Mouse (Mus musculus): Measurements from ENCODE around the gene Kifap3. TPM values are rescaled to one million over a fixed set of nuclear protein-coding genes. Genes with fewer than 3 reads are reported as not detected.
A peak's percentile ranks its signal among the peaks of the same experiment; 100 is the strongest.

Kifap3 gene
- polyA plus RNA-seq, 1 experiment from 2014 or later: 2.0 TPM

DNA sequence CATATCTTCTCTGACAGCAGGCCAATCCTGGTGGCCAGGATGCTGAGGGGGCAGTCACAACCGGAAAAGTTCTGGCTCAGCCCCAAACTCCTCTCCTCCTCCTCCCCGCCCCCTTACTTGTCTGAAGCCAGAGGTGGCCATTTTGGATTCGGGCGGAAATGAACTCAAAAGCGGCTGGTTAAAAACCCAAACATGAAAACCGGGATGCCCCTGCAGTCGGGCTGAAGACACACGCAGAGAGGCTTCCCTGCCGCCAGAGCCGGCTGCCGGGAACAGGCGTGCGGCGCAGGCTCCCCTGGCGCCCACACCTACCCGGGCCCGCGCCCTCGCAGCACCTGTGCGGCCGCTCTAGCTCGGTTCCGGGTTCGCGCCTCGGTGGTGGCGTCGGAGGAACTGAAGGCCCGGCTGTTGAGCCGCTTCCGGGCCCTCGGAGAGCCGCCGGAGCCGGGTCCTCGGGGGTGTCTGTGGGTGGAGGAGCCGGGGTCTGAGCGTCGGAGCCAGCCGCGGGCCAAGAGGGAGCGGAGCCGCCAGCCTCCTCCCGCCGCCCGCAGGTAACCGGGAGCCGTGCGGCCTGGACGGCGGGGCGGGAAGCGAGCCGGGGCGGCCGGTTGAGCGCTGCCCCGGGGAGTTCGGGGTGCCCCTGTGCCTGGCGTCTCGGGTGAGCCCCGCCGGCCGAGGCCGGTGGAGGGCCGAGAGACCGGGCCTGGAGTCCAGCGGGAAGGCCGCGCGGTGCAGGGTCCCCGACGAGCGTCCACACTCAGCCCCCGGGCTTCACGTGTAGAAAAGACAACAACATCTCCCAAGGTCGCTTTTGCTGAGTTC lies 150.5 kb downstream of the Kifap3 start:
- Histone ChIP-seq H3K27me3 (ENCODE audit: control insufficient read depth, insufficient read depth, low read depth, low read length) (no peaks in the 10 kb centered on the region), H3K9me3 (replicated peaks; ENCODE audit: control insufficient read depth, low read length) (no peaks in the 10 kb centered on the region), H3K27ac (ENCODE audit: low read length) (peak overlapping the region; percentile 83), H3K4me1 (ENCODE audit: control insufficient read depth, low read depth, low read length) (peaks cover 19% of the 10 kb centered on the region), H3K4me2 (ENCODE audit: low read depth, low read length) (peak overlapping the region; percentile 53), H3K9ac (ENCODE audit: low read depth, low read length) (peak overlapping the region; percentile 95), H3K36me3 (ENCODE audit: control insufficient read depth, insufficient read depth) (peaks cover 7% of the 10 kb centered on the region; the same call in 1 of the 2 replicates), H3K4me3 (ENCODE audit: low read depth, low read length) (peak overlapping the region; percentile 90)
- under 1% methylated on average over 73 of the region's 77 CpGs for WGBS (ENCODE audit: insufficient replicate concordance)
- ATAC-seq (ENCODE audit: low read depth): peak; percentile 90

- Histone ChIP-seq H3K4me1 (ENCODE audit: control insufficient read depth, low read depth, low read length) (peaks cover 19% of the 10 kb centered on the region), H3K4me2 (ENCODE audit: low read depth, low read length) (peak overlapping the region; percentile 53), H3K27ac (ENCODE audit: low read length) (peak overlapping the region; percentile 83), H3K4me3 (ENCODE audit: low read depth, low read length) (peak overlapping the region; percentile 90), H3K36me3 (ENCODE audit: control insufficient read depth, insufficient read depth) (peaks cover 9% of the 10 kb centered on the region; the same call in 1 of the 2 replicates), H3K9ac (ENCODE audit: low read depth, low read length) (peak overlapping the region; percentile 95), H3K27me3 (ENCODE audit: control insufficient read depth, insufficient read depth, low read depth, low read length) (no peaks in the 10 kb centered on the region), H3K9me3 (replicated peaks; ENCODE audit: control insufficient read depth, low read length) (no peaks in the 10 kb centered on the region)
- peak; percentile 9 for ATAC-seq (ENCODE audit: low read depth)
- whole genome bisulfite sequencing (ENCODE audit: insufficient replicate concordance): 1% methylated on average over 12 of the region's 12 CpGs
These were observed 151.0 kb downstream of the Kifap3 start for GRCm38 (mm10) chr1:163930458-163930794.

GRCm38 (mm10) chr1:163931801-163932200 lies 152.4 kb downstream of the Kifap3 start:
- H3K4me3 ChIP-seq (ENCODE audit: low read depth, low read length): no peak overlapping the region
- H3K9ac ChIP-seq (ENCODE audit: low read depth, low read length): no peak overlapping the region
- no peaks in the 10 kb centered on the region for H3K9me3 ChIP-seq (replicated peaks; ENCODE audit: control insufficient read depth, low read length)
- no peak overlapping the region for H3K27ac ChIP-seq (ENCODE audit: low read length)
- 49% methylated on average over 8 of the region's 8 CpGs for WGBS (ENCODE audit: insufficient replicate concordance)
- H3K27me3 ChIP-seq (ENCODE audit: control insufficient read depth, insufficient read depth, low read depth, low read length): no peaks in the 10 kb centered on the region
- H3K4me1 ChIP-seq (ENCODE audit: control insufficient read depth, low read depth, low read length): peaks cover 19% of the 10 kb centered on the region
- peak overlapping the region; percentile 53 for H3K4me2 ChIP-seq (ENCODE audit: low read depth, low read length)
- peaks cover 19% of the 10 kb centered on the region for H3K36me3 ChIP-seq (ENCODE audit: control insufficient read depth, insufficient read depth)
- ATAC-seq (ENCODE audit: low read depth): no peak

- H3K4me1 ChIP-seq (ENCODE audit: control insufficient read depth, low read depth, low read length): peaks cover 15% of the 10 kb centered on the region
- ATAC-seq (ENCODE audit: low read depth): no peak
- H3K27ac ChIP-seq (ENCODE audit: low read length): no peak overlapping the region
- H3K9me3 ChIP-seq (replicated peaks; ENCODE audit: control insufficient read depth, low read length): no peaks in the 10 kb centered on the region
- no peak overlapping the region for H3K4me3 ChIP-seq (ENCODE audit: low read depth, low read length)
- peaks cover 29% of the 10 kb centered on the region for H3K36me3 ChIP-seq (ENCODE audit: control insufficient read depth, insufficient read depth)
- no peak overlapping the region for H3K9ac ChIP-seq (ENCODE audit: low read depth, low read length)
- 75% methylated on average over 2 of the region's 2 CpGs for WGBS (ENCODE audit: insufficient replicate concordance)
- no peaks in the 10 kb centered on the region for H3K27me3 ChIP-seq (ENCODE audit: control insufficient read depth, insufficient read depth, low read depth, low read length)
- no peak overlapping the region for H3K4me2 ChIP-seq (ENCODE audit: low read depth, low read length)
These were observed 155.2 kb downstream of the Kifap3 start for GRCm38 (mm10) chr1:163934591-163934990.

GRCm38 (mm10) chr1:163942056-163942455 lies 162.7 kb downstream of the Kifap3 start:
- 81% methylated on average over 6 of the region's 6 CpGs for WGBS (ENCODE audit: insufficient replicate concordance)
- H3K4me1 ChIP-seq (ENCODE audit: control insufficient read depth, low read depth, low read length): no peaks in the 10 kb centered on the region
- no peak overlapping the region for H3K9ac ChIP-seq (ENCODE audit: low read depth, low read length)
- H3K27ac ChIP-seq (ENCODE audit: low read length): no peak overlapping the region
- no peak overlapping the region for H3K4me2 ChIP-seq (ENCODE audit: low read depth, low read length)
- peaks cover 50% of the 10 kb centered on the region for H3K36me3 ChIP-seq (ENCODE audit: control insufficient read depth, insufficient read depth)
- no peaks in the 10 kb centered on the region for H3K27me3 ChIP-seq (ENCODE audit: control insufficient read depth, insufficient read depth, low read depth, low read length)
- H3K9me3 ChIP-seq (replicated peaks; ENCODE audit: control insufficient read depth, low read length): no peaks in the 10 kb centered on the region
- ATAC-seq (ENCODE audit: low read depth): no peak
- H3K4me3 ChIP-seq (ENCODE audit: low read depth, low read length): no peak overlapping the region

DNA sequence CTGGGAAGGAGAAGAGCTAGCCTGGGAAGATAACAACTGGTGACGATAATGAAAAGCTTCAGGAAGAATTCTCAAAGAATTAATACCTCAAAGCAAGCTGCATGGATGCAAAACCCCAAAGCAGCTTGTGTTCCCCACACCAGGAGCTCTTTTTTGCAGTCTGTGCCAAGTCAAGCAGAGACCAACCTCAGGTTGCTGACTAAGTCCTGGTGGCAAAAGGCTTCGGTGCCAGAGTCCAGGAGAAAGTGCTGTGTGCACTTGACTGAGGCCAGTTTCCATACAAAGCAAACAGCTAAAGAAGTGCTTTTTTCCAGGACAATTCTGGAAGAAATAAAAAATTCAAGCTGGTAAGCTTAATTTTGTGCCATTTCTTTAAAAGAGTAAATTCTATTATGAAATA lies 174.0 kb downstream of the Kifap3 start:
- WGBS (ENCODE audit: insufficient replicate concordance): 74% methylated on average over 2 of the region's 2 CpGs
- Histone ChIP-seq H3K36me3 (ENCODE audit: control insufficient read depth, insufficient read depth) (peaks cover 39% of the 10 kb centered on the region), H3K4me2 (ENCODE audit: low read depth, low read length) (no peak overlapping the region)

GRCm38 (mm10) chr1:163958036-163958435 lies 178.7 kb downstream of the Kifap3 start:
- Histone ChIP-seq H3K4me2 (ENCODE audit: low read depth, low read length) (no peak overlapping the region), H3K9me3 (replicated peaks; ENCODE audit: control insufficient read depth, low read length) (no peaks in the 10 kb centered on the region), H3K4me3 (ENCODE audit: low read depth, low read length) (no peak overlapping the region), H3K36me3 (ENCODE audit: control insufficient read depth, insufficient read depth) (peaks cover 14% of the 10 kb centered on the region), H3K9ac (ENCODE audit: low read depth, low read length) (no peak overlapping the region), H3K27me3 (ENCODE audit: control insufficient read depth, insufficient read depth, low read depth, low read length) (no peaks in the 10 kb centered on the region), H3K27ac (ENCODE audit: low read length) (no peak overlapping the region), H3K4me1 (ENCODE audit: control insufficient read depth, low read depth, low read length) (no peaks in the 10 kb centered on the region)
- ATAC-seq (ENCODE audit: low read depth): no peak
- 72% methylated on average over 3 of the region's 3 CpGs for WGBS (ENCODE audit: insufficient replicate concordance)

More for the DNA sequence above, 174.0 kb downstream of the Kifap3 start:
- Histone ChIP-seq H3K27ac (ENCODE audit: low read length) (no peak overlapping the region), H3K27me3 (ENCODE audit: control insufficient read depth, insufficient read depth, low read depth, low read length) (no peaks in the 10 kb centered on the region), H3K9ac (ENCODE audit: low read depth, low read length) (no peak overlapping the region), H3K4me1 (ENCODE audit: control insufficient read depth, low read depth, low read length) (no peaks in the 10 kb centered on the region), H3K4me3 (ENCODE audit: low read depth, low read length) (no peak overlapping the region), H3K9me3 (replicated peaks; ENCODE audit: control insufficient read depth, low read length) (no peaks in the 10 kb centered on the region)
- no peak for ATAC-seq (ENCODE audit: low read depth)

DNA sequence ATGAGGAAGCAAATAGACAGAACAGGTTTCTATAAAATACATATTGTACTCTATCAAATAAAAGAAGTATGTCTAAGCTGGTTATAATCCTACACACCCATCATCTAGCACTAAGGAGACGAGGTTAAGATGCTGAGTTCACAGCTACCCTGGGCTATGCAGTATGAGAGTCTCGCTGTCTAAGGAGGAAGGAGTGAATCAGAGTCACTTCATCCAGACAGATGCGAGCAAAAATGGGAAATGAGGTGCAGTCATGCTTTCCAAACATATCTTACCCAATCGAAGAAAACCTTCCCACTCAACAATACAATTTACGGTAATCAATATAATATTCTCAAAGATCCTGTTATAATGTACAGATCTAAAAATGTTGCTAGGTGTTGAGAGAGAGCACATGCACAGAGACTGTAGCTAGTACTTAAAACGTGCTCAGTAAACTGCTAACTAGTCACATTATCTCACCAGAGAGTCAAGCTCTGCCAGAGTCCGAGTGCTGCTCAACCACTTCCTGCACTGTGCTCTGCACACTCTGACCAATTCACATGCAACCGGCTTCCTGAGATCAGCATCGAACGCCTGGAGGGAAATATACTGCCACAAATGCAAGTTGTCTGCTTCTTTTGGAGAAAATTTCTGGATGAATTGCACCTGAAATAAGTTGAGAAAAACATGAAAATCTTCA lies 184.8 kb downstream of the Kifap3 start:
- H3K36me3 ChIP-seq (ENCODE audit: control insufficient read depth, insufficient read depth): peaks cover 10% of the 10 kb centered on the region
- 48% methylated on average over 10 of the region's 10 CpGs for WGBS (ENCODE audit: insufficient replicate concordance)
- H3K9me3 ChIP-seq (replicated peaks; ENCODE audit: control insufficient read depth, low read length): no peaks in the 10 kb centered on the region
- H3K4me2 ChIP-seq (ENCODE audit: low read depth, low read length): no peak overlapping the region
- H3K9ac ChIP-seq (ENCODE audit: low read depth, low read length): no peak overlapping the region
- no peak overlapping the region for H3K4me3 ChIP-seq (ENCODE audit: low read depth, low read length)
- H3K4me1 ChIP-seq (ENCODE audit: control insufficient read depth, low read depth, low read length): no peaks in the 10 kb centered on the region
- ATAC-seq (ENCODE audit: low read depth): no peak
- no peak overlapping the region for H3K27ac ChIP-seq (ENCODE audit: low read length)
- H3K27me3 ChIP-seq (ENCODE audit: control insufficient read depth, insufficient read depth, low read depth, low read length): no peaks in the 10 kb centered on the region
